Mouse (Mus musculus) yolk sac, embryonic 10.5 days (tissue): Measurements from ENCODE around the gene Rtn4ip1.
"Not testable (repeated sequence)": the region's sequence is repeated elsewhere in the genome, so short reads cannot be mapped to it uniquely, and the experiment has no call there.

Source experiments
- DNase-seq: peaks from one replicate; pipeline ENCODE4 v3.0.0-alpha.2; 2017; ENCODE audit warnings: low spot score

The Rtn4ip1 gene

GRCm38 (mm10) chr10:43928596-43928995, 27.0 kb downstream of the Rtn4ip1 start:
- DNase-seq: no peak

- DNase-seq: peak; percentile 56
Observed at GRCm38 (mm10) chr10:43939136-43939662, 37.6 kb downstream of the Rtn4ip1 start.

GRCm38 (mm10) chr10:43943736-43944135, 42.1 kb downstream of the Rtn4ip1 start:
- no peak for DNase-seq

- no peak for DNase-seq
Observed at GRCm38 (mm10) chr10:43945435-43945834, 43.8 kb downstream of the Rtn4ip1 start.

GRCm38 (mm10) chr10:43953942-43954341, 52.3 kb downstream of the Rtn4ip1 start:
- DNase-seq: peak; percentile 38

GRCm38 (mm10) chr10:43964943-43965342, 63.3 kb downstream of the Rtn4ip1 start:
- no peak for DNase-seq

GRCm38 (mm10) chr10:43973244-43973643, 71.6 kb downstream of the Rtn4ip1 start:
- no peak for DNase-seq

- peak; percentile 9 for DNase-seq
Observed at GRCm38 (mm10) chr10:43977353-43977752, 75.7 kb downstream of the Rtn4ip1 start.

GRCm38 (mm10) chr10:43980080-43980479, 78.5 kb downstream of the Rtn4ip1 start:
- no peak for DNase-seq

- not testable (repeated sequence) for DNase-seq
Observed at GRCm38 (mm10) chr10:43980742-43981141, 79.1 kb downstream of the Rtn4ip1 start.

GRCm38 (mm10) chr10:43982470-43982869, 80.9 kb downstream of the Rtn4ip1 start:
- DNase-seq: no peak

GRCm38 (mm10) chr10:43983241-43983640, 81.6 kb downstream of the Rtn4ip1 start:
- DNase-seq: no peak

GRCm38 (mm10) chr10:43983866-43984265, 82.3 kb downstream of the Rtn4ip1 start:
- no peak for DNase-seq

GRCm38 (mm10) chr10:43991268-43991667, 89.7 kb downstream of the Rtn4ip1 start:
- DNase-seq: no peak

- no peak for DNase-seq
Observed at GRCm38 (mm10) chr10:43992506-43992905, 90.9 kb downstream of the Rtn4ip1 start.

- DNase-seq: no peak
Observed at GRCm38 (mm10) chr10:43993198-43993597, 91.6 kb downstream of the Rtn4ip1 start.

- DNase-seq: no peak
Observed at GRCm38 (mm10) chr10:43995858-43996650, 94.4 kb downstream of the Rtn4ip1 start.

- DNase-seq: no peak
Observed at GRCm38 (mm10) chr10:43997276-43997675, 95.7 kb downstream of the Rtn4ip1 start.

- no peak for DNase-seq
Observed at GRCm38 (mm10) chr10:43998023-43998422, 96.4 kb downstream of the Rtn4ip1 start.

- no peak for DNase-seq
Observed at GRCm38 (mm10) chr10:43998503-43999082, 97.0 kb downstream of the Rtn4ip1 start.

- DNase-seq: no peak
Observed at GRCm38 (mm10) chr10:44000156-44000865, 98.7 kb downstream of the Rtn4ip1 start.
